Mouse (Mus musculus) myocyte (in vitro differentiated cells): ENCODE measurements around the gene Sdk2.

Experiments used
- E2F4 ChIP-seq: IDR thresholded peaks from one replicate; pipeline ENCODE4 v1.6.1; 2011; ENCODE audit warnings: mild to moderate bottlenecking, control low read depth, moderate library complexity; ENCODE audit not compliant: insufficient read depth
- POLR2A ChIP-seq: IDR thresholded peaks from one replicate; pipeline ENCODE4 v1.6.1; 2011; ENCODE audit warnings: low read depth, mild to moderate bottlenecking, control low read depth, moderate library complexity; ENCODE audit not compliant: insufficient read length
- POLR2AphosphoS2 ChIP-seq: IDR thresholded peaks from one replicate; pipeline ENCODE4 v1.6.1; 2011; ENCODE audit warnings: low read depth, control low read depth; ENCODE audit not compliant: insufficient read length
- TCF12 ChIP-seq: IDR thresholded peaks from one replicate; pipeline ENCODE4 v1.6.1; 2011; ENCODE audit warnings: mild to moderate bottlenecking, control low read depth; ENCODE audit not compliant: poor library complexity, insufficient read depth, severe bottlenecking

DNA sequence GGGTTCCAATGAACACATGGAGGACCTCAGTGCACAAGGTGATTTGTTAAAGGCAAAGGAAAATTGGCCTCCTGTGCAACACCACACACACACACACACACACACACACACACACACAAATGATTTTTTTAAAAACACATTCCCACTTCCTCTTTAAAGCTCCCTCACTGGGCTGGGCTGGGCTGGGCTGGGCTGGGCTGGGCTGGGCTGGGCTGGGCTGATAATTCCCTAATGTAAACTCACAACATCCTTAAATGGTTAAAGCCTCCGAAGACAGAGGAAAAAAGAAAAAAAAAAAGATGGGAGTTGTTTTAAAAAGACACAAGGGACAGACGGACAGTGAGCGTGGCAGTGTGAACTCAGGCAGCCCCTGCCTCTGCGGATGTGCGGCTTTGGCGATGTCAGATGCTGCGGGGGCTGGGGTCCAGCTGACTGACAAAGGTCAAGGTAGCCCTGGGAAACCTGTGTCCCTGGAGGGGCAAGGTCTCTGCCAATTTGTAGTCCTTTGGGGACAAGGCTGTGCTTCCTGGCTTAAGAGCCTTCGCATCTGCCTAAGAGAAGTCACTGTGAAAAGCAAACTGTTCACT lies 288.9 kb downstream of the Sdk2 start:
- TF ChIP-seq E2F4 (no peak), POLR2A (no peak), TCF12 (no peak), POLR2AphosphoS2 (no peak)
